Mouse (Mus musculus) G1E (cell line): ENCODE data around the gene Col15a1.

Source experiments
- CTCF ChIP-seq: IDR thresholded peaks from 2 replicates; pipeline ENCODE4 v1.5.1; 2012; ENCODE audit warnings: low read depth, low read length, inconsistent platforms, mixed read lengths
- GATA1 ChIP-seq: IDR thresholded peaks from 2 replicates; pipeline ENCODE4 v1.6.1; 2012; ENCODE audit warnings: borderline replicate concordance, low read length, inconsistent platforms, mixed read lengths
- GATA2 ChIP-seq: IDR thresholded peaks from 2 replicates; pipeline ENCODE4 v1.6.1; 2012; ENCODE audit warnings: low read depth, low read length, inconsistent platforms, borderline replicate concordance
- TAL1 ChIP-seq: conservative IDR thresholded peaks from 2 replicates; pipeline ENCODE4 v1.6.1; 2012; ENCODE audit warnings: low read depth, low read length, inconsistent platforms, mixed read lengths

GRCm38 (mm10) chr4:47218828-47219227 is 10.9 kb downstream of the Col15a1 start:
- TF ChIP-seq CTCF = no peak
- no peak for TF ChIP-seq TAL1
- no peak for TF ChIP-seq GATA1
- TF ChIP-seq GATA2 = no peak
